Mouse (Mus musculus) heart, postnatal 0 days (tissue): ENCODE data around the gene Mst1r. TPM values are rescaled to one million over a fixed set of nuclear protein-coding genes. Genes with fewer than 3 reads are reported as not detected.
A peak's percentile ranks its signal among the peaks of the same experiment; 100 is the strongest.

Experiments
- ATAC-seq: fragments of 200-750 bp; cut with Nextera tagmentation; 2 replicates; pipeline ENCODE4 v1.8.0; 2017; ENCODE audit warnings: low read depth, moderate number of reproducible peaks, moderate library complexity; ENCODE audit not compliant: insufficient read depth
- DNase-seq: peaks from one replicate; pipeline ENCODE4 v3.0.0-alpha.2; 2016; ENCODE audit warnings: low spot score
- H3K27ac ChIP-seq: fragments of 300-500 bp; sonication (generic); 2 replicates; pipeline ENCODE4 v1.5.1; 2014; ENCODE audit warnings: low read depth, mild to moderate bottlenecking
- H3K27me3 ChIP-seq: fragments of 300-500 bp; sonication (generic); 2 replicates; pipeline ENCODE4 v1.6.1; 2014; ENCODE audit warnings: low read length, mixed read lengths; ENCODE audit not compliant: control insufficient read depth, insufficient read depth
- H3K36me3 ChIP-seq: fragments of 300-500 bp; sonication (generic); replicated peaks from 2 replicates; pipeline ENCODE4 v1.6.1; 2014; ENCODE audit warnings: low read length, mixed read lengths; ENCODE audit not compliant: control insufficient read depth, insufficient read depth
- H3K4me1 ChIP-seq: fragments of 300-500 bp; sonication (generic); 2 replicates; pipeline ENCODE4 v1.6.1; 2014; ENCODE audit warnings: antibody characterized with exemption; ENCODE audit not compliant: control insufficient read depth, insufficient read depth
- H3K4me2 ChIP-seq: fragments of 300-500 bp; sonication (generic); 2 replicates; pipeline ENCODE4 v1.6.1; 2014; ENCODE audit warnings: low read depth, mild to moderate bottlenecking, low read length, moderate library complexity
- H3K4me3 ChIP-seq: fragments of 300-500 bp; sonication (generic); 2 replicates; pipeline ENCODE4 v1.5.1; 2014; ENCODE audit warnings: low read depth, low read length
- H3K9ac ChIP-seq: fragments of 300-500 bp; sonication (generic); replicated peaks from 2 replicates; pipeline ENCODE4 v1.6.1; 2014; ENCODE audit warnings: low read depth, low read length, mixed read lengths
- H3K9me3 ChIP-seq: fragments of 300-500 bp; sonication (generic); replicated peaks from 2 replicates; pipeline ENCODE4 v1.6.1; 2016; ENCODE audit warnings: low read length; ENCODE audit not compliant: control insufficient read depth
- CTCF ChIP-seq: IDR thresholded peaks from 2 replicates; pipeline ENCODE4 v1.5.1; 2016; ENCODE audit warnings: antibody characterized with exemption, control low read depth, low read depth
- EP300 ChIP-seq: IDR thresholded peaks from 2 replicates; pipeline ENCODE4 v1.6.1; 2016; ENCODE audit warnings: antibody characterized with exemption, low read depth
- WGBS: fragments of 180-500 bp; shearing (Covaris S2); extraction: QIAGEN DNeasy Blood & Tissue Kit; methylation state at CpG from one replicate; pipeline ENCODE4 v1.1.7; 2014; 5-methylcytosine and 5-hydroxymethylcytosine counted together
- polyA plus RNA-seq: library from polyadenylated mRNA; unstranded; fragments of >200 nt; fragmentation: Nextera tagmentation; extraction: Ambion mirVana; gene quantifications from 2 replicates; pipeline ENCODE4 v1.2.1, GENCODE M21; 2015
- total RNA-seq: library from RNA; depleted of rRNA; stranded (reverse); fragments of >200 nt; gene quantifications from 2 replicates; pipeline ENCODE4 v1.2.3, GENCODE M21; 2014; ENCODE audit warnings: low replicate concordance

Mst1r gene
- total and polyA plus RNA-seq, 2 experiments from 2014 or later, result 0.74 to 20.1 TPM

DNA sequence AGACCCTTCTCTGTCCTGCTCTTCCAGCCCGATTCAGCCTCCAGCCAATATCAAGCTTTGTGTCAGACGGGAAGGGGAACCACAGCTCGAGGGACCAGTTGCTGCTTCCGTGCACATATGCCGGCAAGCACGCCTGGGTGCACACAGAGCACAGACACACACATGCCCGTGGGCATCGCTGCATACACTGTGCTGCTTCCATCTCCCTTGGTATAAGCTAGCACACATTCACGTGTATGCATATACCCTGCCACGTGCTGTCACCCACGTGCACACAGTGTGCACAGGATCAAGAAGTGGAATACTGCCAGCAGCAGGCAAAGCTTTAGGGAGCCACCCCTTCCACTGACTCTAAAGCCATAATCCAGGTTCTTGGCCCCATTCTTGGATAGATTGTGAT lies 27.5 kb downstream of the Mst1r start:
- 81% methylated on average over 11 of the region's 11 CpGs for WGBS
- H3K27me3 ChIP-seq, result peaks cover 42% of the 10 kb centered on the region
- no peak overlapping the region for H3K27ac ChIP-seq

GRCm38 (mm10) chr9:107935374-107935773 lies 28.7 kb downstream of the Mst1r start, which contains the start of gene Camkv:
Gene Camkv, plus strand, starts transcription at chr9:107935674.
- no peak for ATAC-seq
- no peak for TF ChIP-seq CTCF
- no peak for TF ChIP-seq EP300
- peaks cover 43% of the 10 kb centered on the region for H3K27me3 ChIP-seq

More for the DNA sequence above, 27.5 kb downstream of the Mst1r start:
- ATAC-seq (no peak), DNase-seq (no peak)
- H3K4me2 ChIP-seq, result no peak overlapping the region
- H3K4me3 ChIP-seq, result no peak overlapping the region
- no peak overlapping the region for H3K9ac ChIP-seq
- H3K9me3 ChIP-seq, result no peaks in the 10 kb centered on the region
- no peaks in the 10 kb centered on the region for H3K36me3 ChIP-seq
- peaks cover 8% of the 10 kb centered on the region for H3K4me1 ChIP-seq
- TF ChIP-seq EP300, result no peak
- TF ChIP-seq CTCF, result no peak

DNA sequence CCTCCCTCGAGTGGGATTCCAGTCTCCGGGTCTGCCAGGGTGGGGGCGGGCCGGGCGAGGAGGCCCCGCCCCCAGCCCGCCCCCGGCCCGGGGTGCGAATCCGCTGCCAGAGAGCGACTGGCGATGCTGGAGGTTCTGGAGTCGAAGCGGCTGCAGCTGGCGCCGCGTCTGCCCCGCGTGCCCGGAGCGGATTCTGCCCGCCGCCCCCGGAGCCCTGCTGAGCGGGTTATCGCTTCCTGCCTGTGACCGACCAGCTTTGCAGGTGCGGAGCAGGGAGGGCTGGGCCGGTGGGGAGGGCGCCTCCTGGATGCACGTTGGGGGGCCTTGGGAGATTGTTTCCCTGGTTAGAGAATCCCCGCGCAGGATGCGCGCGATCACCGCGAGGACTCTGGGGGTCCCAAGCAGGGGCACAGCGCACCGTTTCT lies 29.1 kb downstream of the Mst1r start:
- H3K4me2 ChIP-seq, result peak overlapping the region; percentile 77
- WGBS, result 2% methylated on average over 33 of the region's 41 CpGs
- no peak overlapping the region for H3K27ac ChIP-seq
- H3K4me3 ChIP-seq, result peak overlapping the region; percentile 49
- TF ChIP-seq EP300 (no peak), CTCF (no peak)
- no peaks in the 10 kb centered on the region for H3K36me3 ChIP-seq
- ATAC-seq, result peak; percentile 34; the same call in 1 of the 2 replicates
- H3K9ac ChIP-seq, result peak overlapping the region; percentile 40; the same call in 1 of the 2 replicates
- peaks cover 8% of the 10 kb centered on the region for H3K4me1 ChIP-seq
- no peaks in the 10 kb centered on the region for H3K9me3 ChIP-seq
- H3K27me3 ChIP-seq, result peaks cover 43% of the 10 kb centered on the region
- no peak for DNase-seq

More at GRCm38 (mm10) chr9:107935374-107935773, 28.7 kb downstream of the Mst1r start, which contains the start of gene Camkv:
- Histone ChIP-seq H3K27ac (no peak within 1 kb of the TSS), H3K9me3 (no peaks in the 10 kb centered on the region), H3K4me2 (peak within 1 kb of the TSS; percentile 77), H3K4me1 (peaks cover 8% of the 10 kb centered on the region), H3K36me3 (no peaks in the 10 kb centered on the region), H3K4me3 (peak within 1 kb of the TSS; percentile 49), H3K9ac (peak within 1 kb of the TSS; percentile 40; the same call in 1 of the 2 replicates)
- 26% methylated on average over 3 of the region's 3 CpGs for WGBS
- DNase-seq, result no peak

GRCm38 (mm10) chr9:107936215-107936822 lies 29.6 kb downstream of the Mst1r start:
- no peak for DNase-seq
- Histone ChIP-seq H3K27ac (no peak overlapping the region), H3K36me3 (no peaks in the 10 kb centered on the region), H3K4me3 (peak overlapping the region; percentile 49), H3K27me3 (peaks cover 43% of the 10 kb centered on the region), H3K4me2 (peak overlapping the region; percentile 77), H3K4me1 (peaks cover 8% of the 10 kb centered on the region), H3K9ac (0 out of 2 replicates have a peak overlapping the region, but pooled peaks have one; percentile 40), H3K9me3 (no peaks in the 10 kb centered on the region)
- WGBS, result 11% methylated on average over 29 of the region's 29 CpGs
- TF ChIP-seq CTCF (no peak), EP300 (no peak)
- ATAC-seq, result 0 out of 2 replicates have a peak, but pooled peaks have one; percentile 19

- ATAC-seq (no peak), DNase-seq (no peak)
- Histone ChIP-seq H3K27ac (no peak overlapping the region), H3K4me2 (0 out of 2 replicates have a peak overlapping the region, but pooled peaks have one; percentile 77), H3K9me3 (no peaks in the 10 kb centered on the region), H3K27me3 (peaks cover 43% of the 10 kb centered on the region), H3K4me3 (no peak overlapping the region), H3K36me3 (no peaks in the 10 kb centered on the region), H3K9ac (no peak overlapping the region), H3K4me1 (peaks cover 8% of the 10 kb centered on the region)
- WGBS, result 41% methylated on average over 3 of the region's 3 CpGs
- TF ChIP-seq CTCF (no peak), EP300 (no peak)
Measured at GRCm38 (mm10) chr9:107936831-107937230, 30.2 kb downstream of the Mst1r start.
